Mouse (Mus musculus) liver, embryonic 16.5 days (tissue): ENCODE measurements around the gene Nfia. TPM values are rescaled to one million over a fixed set of nuclear protein-coding genes. Genes with fewer than 3 reads are reported as not detected.

Source experiments
- ATAC-seq: fragments of 200-750 bp; cut with Nextera tagmentation; 2 replicates; pipeline ENCODE4 v1.8.0; 2017; ENCODE audit warnings: low read depth, mild to moderate bottlenecking, moderate number of reproducible peaks, moderate library complexity
- H3K27ac ChIP-seq: fragments of 300-500 bp; sonication (generic); 2 replicates; pipeline ENCODE4 v1.5.1; 2014; ENCODE audit warnings: mild to moderate bottlenecking, low read length
- H3K27me3 ChIP-seq: fragments of 300-500 bp; sonication (generic); 2 replicates; pipeline ENCODE4 v1.6.1; 2014; ENCODE audit warnings: low read depth, low read length, mixed read lengths; ENCODE audit not compliant: control insufficient read depth, insufficient read depth
- H3K36me3 ChIP-seq: fragments of 300-500 bp; sonication (generic); 2 replicates; pipeline ENCODE4 v1.6.1; 2014; ENCODE audit warnings: mild to moderate bottlenecking; ENCODE audit not compliant: control insufficient read depth, insufficient read depth
- H3K4me1 ChIP-seq: fragments of 300-500 bp; sonication (generic); 2 replicates; pipeline ENCODE4 v1.6.1; 2014; ENCODE audit warnings: low read depth, low read length, mixed read lengths; ENCODE audit not compliant: control insufficient read depth
- H3K4me2 ChIP-seq: fragments of 300-500 bp; sonication (generic); 2 replicates; pipeline ENCODE4 v1.6.1; 2014; ENCODE audit warnings: low read depth, low read length, mixed read lengths
- H3K4me3 ChIP-seq: fragments of 300-500 bp; sonication (generic); 2 replicates; pipeline ENCODE4 v1.5.1; 2014; ENCODE audit warnings: low read depth, mild to moderate bottlenecking, low read length
- H3K9ac ChIP-seq: fragments of 300-500 bp; sonication (generic); 2 replicates; pipeline ENCODE4 v1.6.1; 2014; ENCODE audit warnings: low read depth, low read length
- H3K9me3 ChIP-seq: fragments of 300-500 bp; sonication (generic); replicated peaks from 2 replicates; pipeline ENCODE4 v1.6.1; 2016; ENCODE audit warnings: low read length; ENCODE audit not compliant: control insufficient read depth
- WGBS: fragments of 180-500 bp; shearing (Covaris S2); extraction: QIAGEN DNeasy Blood & Tissue Kit; methylation state at CpG from one replicate; pipeline ENCODE4 v1.1.7; 2014; ENCODE audit not compliant: insufficient replicate concordance; 5-methylcytosine and 5-hydroxymethylcytosine counted together
- polyA plus RNA-seq: library from polyadenylated mRNA; unstranded; fragments of >200 nt; fragmentation: Nextera tagmentation; extraction: Ambion mirVana; gene quantifications from 2 replicates; pipeline ENCODE4 v1.2.1, GENCODE M21; 2015

The Nfia gene
- polyA plus RNA-seq, 1 experiment from 2014 or later, result 5.7 TPM

DNA sequence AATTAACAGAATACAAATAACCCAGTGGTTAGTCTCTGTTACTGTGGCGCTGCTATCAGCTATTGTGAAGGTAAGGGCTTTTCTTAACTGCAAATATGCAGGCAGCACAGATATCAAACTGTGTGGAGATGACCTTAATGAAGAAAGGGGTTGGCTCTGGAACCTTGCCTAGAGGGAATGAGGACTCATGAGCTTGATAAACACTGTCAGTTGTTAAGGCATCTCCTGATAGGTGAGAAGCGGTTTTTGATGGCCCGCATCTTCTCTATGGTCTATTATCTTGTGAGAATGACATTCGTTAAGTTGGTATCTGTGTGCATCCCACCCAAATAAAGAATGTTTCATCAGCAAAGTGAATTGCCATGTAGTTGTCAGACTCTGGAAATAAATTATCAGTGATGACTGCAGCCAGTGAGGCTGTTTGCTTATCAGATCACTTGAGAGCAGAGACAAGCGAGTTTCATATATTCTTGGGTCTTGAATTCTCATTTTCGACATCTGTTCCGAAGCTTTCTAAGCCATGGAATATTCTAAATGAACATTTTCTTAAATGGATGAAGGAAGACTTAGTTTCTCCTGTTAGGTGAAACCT, 37.9 kb downstream of the Nfia start:
- Histone ChIP-seq H3K36me3 (no peaks in the 10 kb centered on the region), H3K9ac (no peak overlapping the region), H3K27me3 (no peaks in the 10 kb centered on the region), H3K4me1 (peaks cover 5% of the 10 kb centered on the region), H3K4me2 (no peak overlapping the region), H3K27ac (no peak overlapping the region), H3K9me3 (no peaks in the 10 kb centered on the region), H3K4me3 (no peak overlapping the region)
- 32% methylated on average over 7 of the region's 7 CpGs for WGBS
- ATAC-seq, result peak; percentile 74

- Histone ChIP-seq H3K4me1 (peaks cover 5% of the 10 kb centered on the region), H3K36me3 (no peaks in the 10 kb centered on the region), H3K4me3 (no peak overlapping the region), H3K9ac (no peak overlapping the region), H3K4me2 (no peak overlapping the region), H3K27me3 (no peaks in the 10 kb centered on the region), H3K9me3 (no peaks in the 10 kb centered on the region), H3K27ac (no peak overlapping the region)
- no peak for ATAC-seq
- WGBS, result 56% methylated on average over 5 of the region's 5 CpGs
These were observed 40.5 kb downstream of the Nfia start for GRCm38 (mm10) chr4:97813035-97813434.

DNA sequence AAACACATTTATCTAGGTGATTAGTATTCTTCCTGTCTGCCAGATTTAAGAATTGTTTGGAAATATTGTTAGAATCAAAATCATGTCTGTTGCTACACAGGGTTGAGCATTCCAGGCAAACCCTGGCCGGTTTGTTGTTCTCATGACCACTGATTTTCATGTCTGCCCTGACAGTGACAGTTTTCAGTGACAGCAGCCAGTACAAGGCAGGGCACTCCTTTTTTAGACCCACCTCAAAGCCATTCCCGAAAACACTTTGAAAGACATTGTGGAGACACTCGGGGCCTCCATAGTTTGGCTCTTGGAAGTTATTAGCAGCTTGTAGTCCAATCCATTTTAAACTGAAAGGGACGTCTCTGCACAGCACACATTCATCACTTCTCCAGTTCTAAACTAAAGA, 41.5 kb downstream of the Nfia start:
- Histone ChIP-seq H3K27me3 (no peaks in the 10 kb centered on the region), H3K9ac (no peak overlapping the region), H3K4me3 (no peak overlapping the region), H3K36me3 (no peaks in the 10 kb centered on the region), H3K4me2 (no peak overlapping the region), H3K9me3 (no peaks in the 10 kb centered on the region), H3K4me1 (peaks cover 3% of the 10 kb centered on the region), H3K27ac (no peak overlapping the region)
- 56% methylated on average over 4 of the region's 4 CpGs for WGBS
- no peak for ATAC-seq

DNA sequence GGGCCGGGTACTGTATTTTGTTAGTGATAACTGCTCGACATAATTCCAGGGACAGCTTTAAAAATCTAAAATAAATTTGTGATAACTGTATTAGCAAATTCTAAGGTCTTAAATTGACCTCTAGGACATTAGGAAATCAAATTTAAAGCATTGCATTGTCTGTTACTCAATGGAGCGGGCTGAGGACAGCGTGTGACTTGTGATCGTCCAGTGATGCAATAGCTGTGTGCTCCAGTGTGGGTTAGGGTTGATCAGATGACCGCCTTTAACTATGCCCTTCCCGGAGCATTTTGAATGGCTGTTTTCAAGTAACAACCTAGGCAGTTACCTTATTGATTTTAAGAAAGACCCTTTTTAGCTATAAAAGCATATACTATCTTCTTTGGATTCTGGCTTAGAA, 42.0 kb downstream of the Nfia start:
- Histone ChIP-seq H3K4me2 (no peak overlapping the region), H3K27me3 (no peaks in the 10 kb centered on the region), H3K9me3 (no peaks in the 10 kb centered on the region), H3K4me3 (no peak overlapping the region), H3K36me3 (no peaks in the 10 kb centered on the region), H3K4me1 (peaks cover 2% of the 10 kb centered on the region), H3K9ac (no peak overlapping the region), H3K27ac (no peak overlapping the region)
- 60% methylated on average over 7 of the region's 7 CpGs for WGBS
- peak; percentile 79 for ATAC-seq

- H3K9me3 ChIP-seq, result no peaks in the 10 kb centered on the region
- H3K27ac ChIP-seq, result no peak overlapping the region
- no peak overlapping the region for H3K4me3 ChIP-seq
- no peak overlapping the region for H3K4me2 ChIP-seq
- no peaks in the 10 kb centered on the region for H3K36me3 ChIP-seq
- H3K9ac ChIP-seq, result no peak overlapping the region
- H3K27me3 ChIP-seq, result no peaks in the 10 kb centered on the region
- no peaks in the 10 kb centered on the region for H3K4me1 ChIP-seq
- peak; percentile 36; the same call in 1 of the 2 replicates for ATAC-seq
These were observed 43.5 kb downstream of the Nfia start for GRCm38 (mm10) chr4:97816001-97816400.

GRCm38 (mm10) chr4:97816753-97817152, 44.2 kb downstream of the Nfia start:
- 61% methylated on average over 3 of the region's 3 CpGs for WGBS
- Histone ChIP-seq H3K9me3 (no peaks in the 10 kb centered on the region), H3K4me1 (no peaks in the 10 kb centered on the region), H3K27ac (no peak overlapping the region), H3K4me3 (no peak overlapping the region), H3K36me3 (no peaks in the 10 kb centered on the region), H3K9ac (no peak overlapping the region), H3K4me2 (no peak overlapping the region), H3K27me3 (no peaks in the 10 kb centered on the region)
- no peak for ATAC-seq

DNA sequence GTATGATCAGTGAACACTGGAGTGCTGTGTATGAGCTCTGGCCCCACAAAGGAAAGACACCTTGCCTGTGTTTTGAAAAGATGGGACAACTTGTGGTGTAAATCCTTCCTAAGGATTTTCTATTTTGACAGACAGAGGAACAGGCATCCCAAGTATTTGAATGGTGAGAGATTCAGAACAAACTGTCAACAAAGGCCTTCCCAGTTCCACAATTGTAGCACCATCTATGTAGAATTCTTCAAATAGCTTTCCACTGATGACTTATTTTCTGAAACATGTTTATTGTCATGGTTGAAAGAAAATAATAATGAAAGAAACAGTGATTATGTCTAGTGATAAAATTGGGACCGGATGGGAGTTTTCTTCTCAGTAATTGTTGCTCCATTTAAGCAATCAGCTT, 45.2 kb downstream of the Nfia start:
- 62% methylated on average over 1 of the region's 1 CpGs for WGBS
- no peak overlapping the region for H3K4me2 ChIP-seq

GRCm38 (mm10) chr4:97818498-97818897, 46.0 kb downstream of the Nfia start:
- Histone ChIP-seq H3K4me3 (no peak overlapping the region), H3K27ac (no peak overlapping the region), H3K9me3 (no peaks in the 10 kb centered on the region), H3K4me2 (no peak overlapping the region), H3K9ac (no peak overlapping the region), H3K36me3 (no peaks in the 10 kb centered on the region), H3K27me3 (no peaks in the 10 kb centered on the region), H3K4me1 (no peaks in the 10 kb centered on the region)
- no peak for ATAC-seq
- WGBS, result 69% methylated on average over 3 of the region's 3 CpGs

More for the DNA sequence above, 45.2 kb downstream of the Nfia start:
- Histone ChIP-seq H3K4me1 (no peaks in the 10 kb centered on the region), H3K36me3 (no peaks in the 10 kb centered on the region), H3K4me3 (no peak overlapping the region), H3K9ac (no peak overlapping the region), H3K9me3 (no peaks in the 10 kb centered on the region), H3K27me3 (no peaks in the 10 kb centered on the region), H3K27ac (no peak overlapping the region)
- ATAC-seq, result no peak

GRCm38 (mm10) chr4:97819101-97819500, 46.6 kb downstream of the Nfia start:
- H3K9ac ChIP-seq, result no peak overlapping the region
- H3K9me3 ChIP-seq, result no peaks in the 10 kb centered on the region
- WGBS, result 69% methylated on average over 8 of the region's 8 CpGs

More at GRCm38 (mm10) chr4:97819101-97819500, 46.6 kb downstream of the Nfia start:
- H3K4me2 ChIP-seq, result no peak overlapping the region
- H3K4me1 ChIP-seq, result no peaks in the 10 kb centered on the region
- no peaks in the 10 kb centered on the region for H3K27me3 ChIP-seq
- H3K27ac ChIP-seq, result no peak overlapping the region
- no peaks in the 10 kb centered on the region for H3K36me3 ChIP-seq
- ATAC-seq, result no peak
- no peak overlapping the region for H3K4me3 ChIP-seq
